Mouse (Mus musculus) kidney, adult 9 months (tissue): ENCODE measurements around the gene Ankrd11.
"Not testable (repeated sequence)": the region's sequence is repeated elsewhere in the genome, so short reads cannot be mapped to it uniquely, and the experiment has no call there.

ENCODE experiments used
- DNase-seq: peaks from one replicate; pipeline ENCODE4 v3.0.0; 2022

Ankrd11 gene

DNA sequence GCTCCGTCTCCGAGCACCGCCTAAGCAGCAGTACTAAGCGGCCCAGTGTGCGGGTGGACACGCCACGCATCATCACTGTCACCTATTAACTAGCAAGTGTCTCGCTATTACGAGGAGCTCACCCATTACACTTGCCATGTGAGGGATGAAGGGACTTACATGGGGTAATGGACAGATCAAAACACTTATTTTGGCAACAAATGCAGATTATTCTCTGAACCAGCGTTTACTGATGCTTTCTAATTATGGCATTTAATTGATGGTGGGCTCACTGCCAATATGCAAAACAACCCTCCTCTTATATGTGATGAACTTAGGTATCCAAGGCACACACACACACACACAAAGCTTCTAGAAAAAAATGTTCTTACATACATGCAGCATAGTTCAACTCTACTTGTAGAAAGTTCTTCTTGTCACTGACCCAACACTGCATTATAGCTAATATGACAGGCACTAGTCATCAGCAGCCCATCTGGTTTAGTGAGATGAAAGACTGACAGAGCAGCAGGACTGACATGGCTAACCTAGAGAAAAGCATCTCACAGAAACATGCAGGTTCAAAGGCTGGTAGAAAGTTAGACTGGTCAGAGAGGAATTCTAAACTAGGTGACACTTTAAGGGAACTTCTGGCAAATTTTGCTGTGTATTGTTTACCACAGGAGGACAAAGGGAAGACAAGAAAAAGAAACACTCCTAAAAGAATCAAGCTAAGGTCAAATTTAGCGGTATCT, 2.5 kb downstream of the Ankrd11 start:
- DNase-seq, result no peak

GRCm38 (mm10) chr8:123038351-123038750, 3.7 kb downstream of the Ankrd11 start:
- DNase-seq, result no peak

- DNase-seq, result no peak
These were observed 4.6 kb downstream of the Ankrd11 start for GRCm38 (mm10) chr8:123037487-123037886.

- no peak for DNase-seq
These were observed 5.1 kb downstream of the Ankrd11 start for GRCm38 (mm10) chr8:123036956-123037355.

GRCm38 (mm10) chr8:123034171-123034570, 7.9 kb downstream of the Ankrd11 start:
- DNase-seq, result no peak

- no peak for DNase-seq
These were observed 8.6 kb downstream of the Ankrd11 start for GRCm38 (mm10) chr8:123033431-123033830.

DNA sequence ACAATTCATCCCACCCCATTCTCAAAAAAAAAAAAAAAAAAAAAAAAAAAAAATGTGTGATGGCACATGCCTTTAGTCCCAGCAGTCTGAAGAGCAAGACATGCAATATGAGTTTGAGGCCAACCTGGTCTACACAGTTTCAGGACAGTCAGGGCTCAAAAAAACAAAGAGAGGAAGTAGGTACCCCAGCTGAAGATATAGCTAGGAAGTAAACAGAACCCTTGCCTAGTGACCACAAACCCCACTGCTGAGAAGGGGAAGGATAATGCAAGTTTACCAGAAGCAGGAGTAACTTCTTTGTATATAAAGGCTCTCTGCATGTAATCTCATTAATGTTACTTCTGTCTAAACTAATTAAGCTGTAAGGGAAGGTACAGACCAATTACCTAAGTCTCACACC, 9.3 kb downstream of the Ankrd11 start:
- DNase-seq, result no peak

GRCm38 (mm10) chr8:123031321-123031978, 10.6 kb downstream of the Ankrd11 start:
- DNase-seq, result no peak

DNA sequence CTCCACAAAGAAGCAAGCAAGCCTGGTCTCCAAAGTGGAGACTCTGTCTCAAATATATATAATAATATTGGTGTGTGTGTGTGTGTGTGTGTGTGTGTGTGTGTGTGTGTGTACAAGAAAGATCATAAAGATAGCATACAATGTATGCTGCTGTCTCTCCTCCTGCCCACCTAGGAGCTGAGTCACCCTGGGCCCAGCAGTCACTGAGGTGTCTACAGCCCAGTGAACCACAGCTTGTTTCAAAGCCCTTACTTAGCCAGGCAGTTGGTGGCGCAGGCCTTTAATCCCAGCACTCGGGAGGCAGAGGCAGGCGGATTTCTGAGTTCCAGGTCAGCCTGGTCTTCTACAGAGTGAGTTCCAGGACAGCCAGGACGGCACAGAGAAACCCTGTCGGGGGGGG, 12.0 kb downstream of the Ankrd11 start:
- DNase-seq, result not testable (repeated sequence)

DNA sequence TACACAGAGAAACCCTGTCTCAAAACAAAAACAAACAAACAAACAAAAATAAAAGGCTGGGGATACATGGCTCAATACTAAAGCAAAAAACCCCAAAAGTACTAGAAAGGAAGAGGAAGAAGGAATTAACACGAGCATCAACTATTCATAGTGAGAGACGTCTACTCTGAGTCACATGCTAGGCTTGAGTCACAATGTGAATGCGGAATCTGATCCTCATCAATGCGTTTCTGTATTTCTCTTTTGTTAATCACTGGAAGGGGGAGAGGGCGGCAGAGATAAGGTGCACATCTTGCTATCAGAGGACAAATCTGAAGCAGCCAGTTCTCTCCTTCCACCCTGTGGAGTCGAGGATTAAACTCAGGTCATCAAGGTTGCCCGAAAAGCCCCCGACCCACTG, 14.3 kb downstream of the Ankrd11 start:
- DNase-seq, result no peak

DNA sequence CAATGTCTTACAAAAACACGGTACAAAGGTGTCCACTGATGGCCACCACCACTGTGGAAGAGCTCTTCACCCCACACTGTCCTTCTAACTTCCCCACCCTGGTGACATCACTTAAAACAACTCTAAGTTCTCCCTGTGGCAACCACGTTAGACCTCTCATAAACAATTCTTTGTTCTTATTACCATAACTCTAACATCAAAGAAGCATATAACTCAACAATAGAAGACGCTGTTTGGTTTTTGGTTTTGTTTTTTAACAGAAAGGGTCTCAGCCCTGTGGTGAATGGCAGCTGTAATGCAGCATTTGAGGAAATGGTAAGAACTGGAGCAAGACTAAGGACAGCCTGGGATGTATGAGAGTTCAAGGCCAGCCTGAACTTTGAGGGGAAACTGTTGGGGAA, 16.1 kb downstream of the Ankrd11 start:
- DNase-seq, result no peak

DNA sequence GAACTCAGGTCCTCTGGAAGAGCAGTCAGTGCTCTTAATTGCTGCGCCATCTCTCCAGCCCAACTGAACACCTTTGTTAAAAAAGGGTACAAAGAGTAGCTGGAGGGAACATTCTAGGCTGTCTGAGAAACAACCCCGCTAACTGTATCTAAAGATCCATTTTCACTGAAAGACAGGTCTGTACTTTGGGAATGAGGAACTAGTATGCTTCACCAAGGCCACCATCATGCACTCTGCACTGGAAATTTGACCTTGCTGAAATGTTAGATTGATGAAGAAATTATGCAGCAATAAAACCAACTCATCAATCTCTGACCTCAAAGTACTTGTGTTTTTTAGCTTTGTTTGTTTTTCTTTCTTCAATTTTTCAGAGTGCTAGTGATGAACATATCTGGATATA, 17.9 kb downstream of the Ankrd11 start:
- DNase-seq, result no peak

GRCm38 (mm10) chr8:123022727-123023126, 19.4 kb downstream of the Ankrd11 start:
- DNase-seq, result no peak

- DNase-seq, result no peak
These were observed 20.8 kb downstream of the Ankrd11 start for GRCm38 (mm10) chr8:123021259-123021658.

DNA sequence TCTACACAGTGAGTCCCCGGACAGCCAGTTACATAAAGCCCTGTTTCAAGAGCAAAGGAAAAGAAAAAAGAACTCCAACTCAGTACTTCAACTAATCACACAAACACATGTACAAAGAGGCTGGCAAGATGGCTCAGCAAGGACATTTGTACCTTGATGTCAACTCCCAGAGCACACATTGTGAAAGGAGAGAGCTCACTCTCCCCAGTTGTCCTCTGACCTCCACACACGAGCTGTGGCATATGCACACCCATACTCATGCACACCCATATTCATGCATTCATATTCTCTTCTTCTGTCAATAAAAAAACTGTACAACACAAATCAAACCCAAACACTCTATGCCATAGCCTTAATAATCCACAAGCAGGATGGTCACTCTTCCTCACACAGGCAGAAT, 21.2 kb downstream of the Ankrd11 start:
- no peak for DNase-seq

GRCm38 (mm10) chr8:123020084-123020483, 22.0 kb downstream of the Ankrd11 start:
- DNase-seq, result no peak

DNA sequence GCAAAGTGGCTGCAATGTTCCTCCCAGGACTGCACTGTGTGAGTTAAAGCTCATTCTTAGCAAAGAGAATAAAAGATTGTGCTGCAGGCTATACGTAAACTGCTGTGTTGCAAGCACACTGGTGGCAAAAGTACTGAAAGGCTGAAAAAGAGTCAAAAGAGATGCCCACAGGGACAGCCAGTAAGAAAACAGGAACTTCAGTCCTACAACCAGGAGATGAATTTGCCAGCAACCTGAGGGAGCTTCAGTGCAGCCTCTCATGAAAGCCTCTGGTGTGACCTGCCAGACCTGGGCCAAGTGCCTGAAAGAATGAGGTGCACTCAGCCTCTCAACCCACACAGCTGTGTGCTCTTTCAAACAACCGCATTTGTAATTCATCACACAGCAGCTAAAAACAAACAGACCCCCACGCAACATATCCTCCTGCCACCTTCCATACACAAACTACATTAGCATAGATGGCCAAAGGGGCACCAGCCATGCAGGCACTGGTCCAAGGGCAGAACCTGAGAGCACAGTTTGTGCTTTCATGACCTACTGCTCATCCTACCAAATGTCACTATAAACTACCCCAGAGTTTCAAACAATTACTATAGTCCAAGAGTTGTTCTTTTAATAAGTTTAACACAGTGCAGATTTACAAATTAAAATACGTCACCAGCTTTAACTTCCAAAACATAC, 23.5 kb downstream of the Ankrd11 start:
- no peak for DNase-seq

GRCm38 (mm10) chr8:123017143-123017542, 24.9 kb downstream of the Ankrd11 start:
- no peak for DNase-seq

DNA sequence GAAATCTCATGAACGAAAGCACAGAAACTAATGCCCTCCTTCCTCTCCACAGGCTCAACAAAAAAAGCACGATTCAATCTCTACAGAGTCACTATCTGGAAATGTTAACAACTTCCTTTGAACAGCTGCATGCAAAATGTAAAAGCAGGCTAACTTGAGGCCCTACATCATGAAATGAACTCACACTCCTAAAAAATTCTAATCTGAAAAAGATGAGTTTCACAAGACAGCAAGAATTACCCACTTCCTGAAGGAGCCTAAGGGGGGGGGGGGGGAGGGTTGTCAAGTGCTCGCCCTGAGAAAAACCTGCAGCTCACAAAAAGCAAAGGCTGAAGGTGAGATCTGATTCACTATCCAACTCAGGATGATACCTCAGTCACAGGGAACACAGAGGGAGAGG, 27.0 kb downstream of the Ankrd11 start:
- no peak for DNase-seq

DNA sequence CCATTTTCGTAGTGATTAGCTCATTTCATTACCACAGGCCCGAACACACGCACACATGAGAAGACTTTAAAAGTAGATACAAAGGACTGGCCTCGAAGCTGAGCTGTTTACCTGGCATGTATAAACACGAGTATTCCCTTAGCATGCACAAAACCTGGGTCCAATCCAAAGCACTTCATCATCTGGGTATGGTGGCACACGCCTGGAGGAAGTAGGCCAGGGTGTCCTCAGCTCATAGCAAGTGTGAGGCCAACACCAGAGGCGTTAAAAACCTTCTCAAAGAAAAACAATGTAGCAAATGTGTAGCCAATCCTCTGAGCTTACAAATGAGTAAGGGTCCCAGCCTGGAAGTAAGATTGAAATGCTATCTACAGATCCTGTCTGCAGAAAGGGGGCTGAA, 27.6 kb downstream of the Ankrd11 start:
- DNase-seq, result no peak

DNA sequence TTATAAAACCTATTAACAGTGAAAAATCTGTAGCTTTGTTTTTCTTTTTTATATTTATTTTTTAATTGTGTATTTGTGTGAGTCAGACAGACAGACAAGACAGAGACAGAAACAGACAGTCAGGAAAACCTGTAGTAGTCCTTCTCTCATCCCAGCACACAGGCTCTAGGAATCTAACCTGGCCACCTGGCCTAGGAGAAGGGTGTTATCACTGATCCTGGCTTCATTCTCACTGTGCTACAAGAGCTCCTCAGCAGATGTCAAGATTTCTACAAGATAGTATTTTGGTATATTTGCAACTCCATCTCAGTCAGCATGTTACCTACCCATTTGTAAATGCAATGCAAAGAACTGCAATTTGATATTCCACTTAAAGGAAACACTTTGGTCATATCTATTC, 30.8 kb downstream of the Ankrd11 start:
- no peak for DNase-seq

GRCm38 (mm10) chr8:123005805-123006204, 36.3 kb downstream of the Ankrd11 start:
- no peak for DNase-seq

DNA sequence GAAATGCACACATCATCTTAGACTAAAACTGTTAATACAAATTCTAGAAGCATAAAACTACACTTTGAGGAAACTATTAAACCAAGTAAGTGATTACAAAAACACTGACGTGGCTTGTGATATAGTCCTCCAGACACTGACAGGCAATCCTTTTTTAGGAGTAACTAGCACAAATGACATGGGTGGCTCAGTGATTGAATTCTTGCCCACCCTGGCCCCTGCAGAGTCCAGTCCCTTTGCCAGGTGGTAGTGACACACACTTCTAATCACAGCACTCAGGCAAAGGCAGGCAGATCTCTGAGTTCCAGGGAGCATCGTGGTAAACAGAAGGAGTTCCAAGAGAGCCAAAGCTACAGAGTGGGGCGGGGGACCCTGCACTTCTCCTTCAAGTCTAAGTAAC, 36.7 kb downstream of the Ankrd11 start:
- DNase-seq, result no peak
